Mouse (Mus musculus) liver, adult 2 months (tissue): ENCODE data around the gene Tssk1. TPM values are rescaled to one million over a fixed set of nuclear protein-coding genes. Genes with fewer than 3 reads are reported as not detected.

ENCODE experiments used
- DNase-seq: peaks from one replicate; pipeline ENCODE4 v3.0.0-alpha.2; 2011; ENCODE audit warnings: low read depth, low spot score; ENCODE audit errors: extremely low read depth
- H3K27ac ChIP-seq: fragments of 200-500 bp; replicated peaks from 2 replicates; pipeline ENCODE4 v1.5.1; 2012; ENCODE audit warnings: low read depth, mild to moderate bottlenecking, control low read depth, inconsistent platforms, low read length; ENCODE audit not compliant: insufficient read depth
- H3K27me3 ChIP-seq: fragments of 200-500 bp; 2 replicates; pipeline ENCODE4 v1.6.1; 2012; ENCODE audit warnings: mild to moderate bottlenecking, moderate library complexity, low read length, inconsistent platforms; ENCODE audit not compliant: control insufficient read depth, insufficient read depth
- H3K36me3 ChIP-seq: fragments of 200-500 bp; 2 replicates; pipeline ENCODE4 v1.6.1; 2012; ENCODE audit warnings: low read length, inconsistent platforms; ENCODE audit not compliant: control insufficient read depth, insufficient read depth
- H3K4me1 ChIP-seq: fragments of 200-500 bp; 2 replicates; pipeline ENCODE4 v1.6.1; 2011; ENCODE audit warnings: low read length; ENCODE audit not compliant: control insufficient read depth, insufficient read depth
- H3K4me3 ChIP-seq: fragments of 200-500 bp; 2 replicates; pipeline ENCODE4 v1.5.1; 2011; ENCODE audit warnings: low read depth, mild to moderate bottlenecking, control low read depth, low read length, moderate library complexity; ENCODE audit not compliant: insufficient read depth
- H3K79me2 ChIP-seq: fragments of 200-500 bp; 2 replicates; pipeline ENCODE4 v1.6.1; 2012; ENCODE audit warnings: inconsistent platforms, mild to moderate bottlenecking, low read length, moderate library complexity; ENCODE audit not compliant: control insufficient read depth, insufficient read depth
- H3K9ac ChIP-seq: fragments of 200-500 bp; 2 replicates; pipeline ENCODE4 v1.6.1; 2012; ENCODE audit warnings: low read depth, mild to moderate bottlenecking, control low read depth, inconsistent platforms, low read length
- CTCF ChIP-seq: fragments of 200-500 bp; IDR thresholded peaks from 2 replicates; pipeline ENCODE4 v1.5.1; 2011; ENCODE audit warnings: low read depth, low read length, control low read depth
- POLR2A ChIP-seq: fragments of 200-500 bp; IDR thresholded peaks from 2 replicates; pipeline ENCODE4 v1.6.1; 2011; ENCODE audit warnings: low read length, control low read depth; ENCODE audit not compliant: insufficient read depth; ENCODE audit errors: extremely low read depth
- WGBS: fragments of 180-500 bp; shearing (Covaris S2); methylation state at CpG from one replicate; pipeline ENCODE4 v1.1.7; 2018; 5-methylcytosine and 5-hydroxymethylcytosine counted together
- polyA plus RNA-seq: library from polyadenylated mRNA; depleted of rRNA; stranded (reverse); fragments of >200 nt; gene quantifications from 2 replicates; pipeline ENCODE4 v1.2.3, GENCODE M21; 2012; rRNA removed
- total RNA-seq: library from RNA; depleted of rRNA; stranded (reverse); fragments of >200 nt; gene quantifications from 2 replicates; pipeline ENCODE4 v1.2.3, GENCODE M21; 2014; rRNA removed

The Tssk1 gene
- total and polyA plus RNA-seq, 2 experiments, result 0.06 to 0.09 TPM

DNA sequence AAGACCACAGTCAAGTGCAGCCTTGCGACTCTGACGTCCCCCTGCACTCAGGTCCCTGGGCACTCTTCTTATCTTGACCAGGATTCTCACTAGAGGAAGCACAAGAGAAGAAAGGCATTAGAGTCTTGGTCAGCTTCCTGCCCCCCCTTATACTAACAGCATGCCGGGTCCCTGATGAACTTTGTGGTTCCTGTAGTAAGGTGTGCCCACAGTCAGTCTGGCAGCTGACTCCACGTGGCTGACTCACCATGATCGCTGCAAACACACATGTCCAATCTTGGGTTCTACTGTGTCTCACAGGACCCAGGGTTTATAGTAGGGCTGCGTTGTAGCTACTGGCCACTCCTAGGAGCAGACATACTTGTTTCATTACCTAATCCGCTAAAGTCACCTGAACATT is 44.2 kb downstream of the Tssk1 start:
- Histone ChIP-seq H3K4me1 (no peaks in the 10 kb centered on the region), H3K79me2 (no peaks in the 10 kb centered on the region), H3K4me3 (no peak overlapping the region), H3K36me3 (no peaks in the 10 kb centered on the region), H3K27ac (no peak overlapping the region), H3K9ac (no peak overlapping the region), H3K27me3 (no peaks in the 10 kb centered on the region)
- no peak for TF ChIP-seq POLR2A
- no peak for DNase-seq
- 61% methylated on average over 7 of the region's 7 CpGs for WGBS

DNA sequence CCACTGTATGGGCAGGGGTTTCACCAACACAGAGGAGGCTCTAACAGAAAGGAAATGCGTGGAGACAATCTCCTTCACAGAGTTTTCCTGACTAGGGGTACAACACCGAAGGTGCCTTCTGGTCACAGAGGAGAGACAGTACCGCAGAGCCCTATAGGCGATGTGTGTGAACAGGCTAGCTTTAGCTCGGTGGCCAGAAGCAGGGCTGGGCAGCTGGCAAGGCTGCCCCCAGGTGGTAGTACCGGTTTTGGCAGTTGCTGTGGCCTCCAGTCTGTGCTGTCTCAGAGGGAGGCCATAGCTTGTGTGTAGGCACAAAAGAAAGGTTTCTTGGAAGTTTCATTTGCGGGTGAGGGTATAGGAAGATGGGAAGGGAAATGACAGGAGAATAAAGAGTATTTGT is 44.8 kb downstream of the Tssk1 start:
- H3K36me3 ChIP-seq, result no peaks in the 10 kb centered on the region
- TF ChIP-seq POLR2A (no peak), CTCF (peak; percentile 96)
- WGBS, result 6% methylated on average over 7 of the region's 7 CpGs
- peak; percentile 60 for DNase-seq
- H3K9ac ChIP-seq, result no peak overlapping the region
- H3K4me1 ChIP-seq, result no peaks in the 10 kb centered on the region
- H3K4me3 ChIP-seq, result no peak overlapping the region
- H3K27ac ChIP-seq, result no peak overlapping the region
- no peaks in the 10 kb centered on the region for H3K79me2 ChIP-seq
- H3K27me3 ChIP-seq, result no peaks in the 10 kb centered on the region

DNA sequence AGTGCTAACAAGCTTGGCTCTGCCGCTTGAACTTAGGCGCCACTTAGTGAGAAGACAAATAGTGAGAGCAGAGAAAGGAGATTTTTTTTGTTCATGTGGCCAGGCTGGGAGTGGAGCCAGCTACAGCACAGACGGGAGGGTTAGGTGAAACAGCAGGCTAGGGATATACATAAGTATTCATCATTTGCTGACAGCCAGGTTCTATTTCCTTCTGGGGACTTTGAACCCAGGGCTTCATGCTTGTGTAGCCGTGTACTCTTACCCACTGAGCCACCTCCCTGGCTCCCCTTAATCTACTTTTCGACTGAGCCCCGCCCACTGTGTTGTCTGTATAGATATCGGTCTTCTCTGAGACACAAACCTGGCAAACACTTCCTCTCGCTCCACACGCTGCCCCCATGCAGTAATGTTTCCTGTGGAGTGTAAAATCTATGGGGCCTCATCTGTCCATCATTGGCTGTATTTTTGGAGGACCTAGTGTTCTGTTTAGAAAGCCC is 45.3 kb downstream of the Tssk1 start:
- no peaks in the 10 kb centered on the region for H3K4me1 ChIP-seq
- H3K36me3 ChIP-seq, result no peaks in the 10 kb centered on the region
- no peak overlapping the region for H3K9ac ChIP-seq
- no peaks in the 10 kb centered on the region for H3K79me2 ChIP-seq
- TF ChIP-seq CTCF, result no peak
- TF ChIP-seq POLR2A, result no peak
- DNase-seq, result no peak
- H3K27ac ChIP-seq, result no peak overlapping the region
- no peaks in the 10 kb centered on the region for H3K27me3 ChIP-seq
- H3K4me3 ChIP-seq, result no peak overlapping the region
- WGBS, result 37% methylated on average over 9 of the region's 9 CpGs

DNA sequence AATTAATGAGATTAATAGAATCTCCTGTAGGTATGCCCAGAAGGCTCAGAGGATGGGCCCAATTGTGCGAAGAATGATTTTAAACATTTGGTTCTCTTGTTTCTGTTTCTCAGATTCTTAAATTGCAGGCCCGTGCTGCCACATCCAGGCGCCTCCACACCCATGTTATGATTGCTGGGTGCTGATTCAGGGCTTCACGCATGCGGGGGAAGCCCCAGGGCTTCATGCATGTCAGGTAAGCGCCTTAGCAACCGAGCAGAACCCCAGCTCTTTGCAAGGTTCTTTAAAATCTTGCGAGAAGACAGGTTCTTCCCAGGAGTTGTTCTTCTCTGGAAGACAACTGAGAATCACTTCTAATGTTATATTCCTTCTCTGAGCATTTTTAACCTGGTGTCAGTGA is 49.4 kb downstream of the Tssk1 start:
- DNase-seq, result no peak
- Histone ChIP-seq H3K36me3 (no peaks in the 10 kb centered on the region), H3K9ac (no peak overlapping the region), H3K27ac (no peak overlapping the region), H3K4me3 (no peak overlapping the region), H3K27me3 (no peaks in the 10 kb centered on the region; the same call in 1 of the 2 replicates), H3K79me2 (no peaks in the 10 kb centered on the region), H3K4me1 (no peaks in the 10 kb centered on the region)
- 79% methylated on average over 8 of the region's 8 CpGs for WGBS
- TF ChIP-seq POLR2A (no peak), CTCF (no peak)

DNA sequence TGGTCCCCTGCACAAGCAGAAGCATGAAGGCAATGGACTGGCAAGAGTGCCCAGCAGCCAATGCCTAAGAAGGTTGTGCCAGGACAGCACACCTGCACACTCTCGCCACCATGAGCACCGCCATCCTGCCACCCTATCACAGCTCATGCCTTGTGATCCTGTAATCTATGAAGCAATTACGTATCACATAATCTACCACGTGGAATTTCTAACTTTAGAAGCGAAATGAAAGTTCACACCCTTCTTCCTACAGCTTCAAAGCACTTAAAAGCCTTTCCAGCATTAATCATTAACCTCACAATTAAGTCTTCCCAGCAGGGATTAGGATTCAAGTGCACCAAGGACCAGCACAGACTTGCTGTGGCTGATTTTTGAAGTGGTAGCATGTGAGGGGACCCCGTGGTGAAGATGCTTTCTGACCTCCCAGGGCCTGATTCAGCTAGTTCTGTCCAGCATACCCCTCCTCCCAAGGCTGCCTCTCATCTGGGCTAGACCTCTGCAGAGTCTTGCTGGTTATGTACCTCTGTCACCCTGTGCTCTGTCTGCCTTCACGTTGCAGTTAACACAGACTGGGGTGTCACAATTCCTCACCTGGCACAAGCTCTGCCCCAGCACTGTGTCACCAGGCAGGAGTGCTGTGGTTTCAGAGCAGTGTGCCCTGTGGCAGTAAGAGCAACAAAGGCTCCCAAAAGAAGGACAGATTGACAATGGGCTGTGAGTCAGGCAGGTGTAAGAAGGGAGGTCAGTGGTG is 51.2 kb downstream of the Tssk1 start:
- no peaks in the 10 kb centered on the region; the same call in 1 of the 2 replicates for H3K27me3 ChIP-seq
- TF ChIP-seq CTCF (no peak), POLR2A (no peak)
- no peaks in the 10 kb centered on the region for H3K4me1 ChIP-seq
- no peak overlapping the region for H3K9ac ChIP-seq
- no peak for DNase-seq
- H3K79me2 ChIP-seq, result no peaks in the 10 kb centered on the region
- no peaks in the 10 kb centered on the region for H3K36me3 ChIP-seq
- no peak overlapping the region for H3K27ac ChIP-seq
- 44% methylated on average over 7 of the region's 7 CpGs for WGBS
- no peak overlapping the region for H3K4me3 ChIP-seq

Other genes starting within 250 kb of the Tssk1 start
- gene Ccdc74a, start 247.8 kb upstream of the Tssk1 start, total RNA-seq, result not detected in 2 replicates
- not detected in 2 replicates for gene Ccdc74a, start 247.8 kb upstream of the Tssk1 start, polyA plus RNA-seq
- 14.8 and 23.4 TPM in 2 replicates for gene Med15, start 161.3 kb upstream of the Tssk1 start, total RNA-seq
- 32.6 and 49.7 TPM in 2 replicates for gene Med15, start 161.3 kb upstream of the Tssk1 start, polyA plus RNA-seq
- 9.7 and 10.2 TPM in 2 replicates for gene Klhl22, start 134.6 kb upstream of the Tssk1 start, total RNA-seq
- 25.5 and 28.2 TPM in 2 replicates for gene Klhl22, start 134.6 kb upstream of the Tssk1 start, polyA plus RNA-seq
- 1.8 and 2.3 TPM in 2 replicates for gene Scarf2, start 96.9 kb upstream of the Tssk1 start, total RNA-seq
- 6.2 and 7.7 TPM in 2 replicates for gene Scarf2, start 96.9 kb upstream of the Tssk1 start, polyA plus RNA-seq
- gene B830017H08Rik, start 61.1 kb upstream of the Tssk1 start, total RNA-seq, result not detected in 2 replicates
- gene B830017H08Rik, start 61.1 kb upstream of the Tssk1 start, polyA plus RNA-seq, result not detected in 2 replicates
- gene Car15, start 55.9 kb upstream of the Tssk1 start, total RNA-seq, result 0.27 and 1.0 TPM in 2 replicates
- 1.6 and 3.7 TPM in 2 replicates for gene Car15, start 55.9 kb upstream of the Tssk1 start, polyA plus RNA-seq
- gene Gm20518, start 2.6 kb upstream of the Tssk1 start, total RNA-seq, result 0.07 and 0.09 TPM in 2 replicates
- gene Gm20518, start 2.6 kb upstream of the Tssk1 start, polyA plus RNA-seq, result 0.17 and 0.34 TPM in 2 replicates
- gene Dgcr2, start 4.3 kb downstream of the Tssk1 start, total RNA-seq, result 31.6 and 44.7 TPM in 2 replicates
- gene Dgcr2, start 4.3 kb downstream of the Tssk1 start, polyA plus RNA-seq, result 82.2 and 97.1 TPM in 2 replicates
- gene Tssk2, start 4.4 kb downstream of the Tssk1 start, total RNA-seq, result not detected in 2 replicates
- gene Tssk2, start 4.4 kb downstream of the Tssk1 start, polyA plus RNA-seq, result not detected in 2 replicates
- 3.4 and 3.9 TPM in 2 replicates for gene Ess2, start 17.1 kb downstream of the Tssk1 start, total RNA-seq
- 6.0 and 8.7 TPM in 2 replicates for gene Ess2, start 17.1 kb downstream of the Tssk1 start, polyA plus RNA-seq
- not detected in 2 replicates for gene Gsc2, start 20.8 kb downstream of the Tssk1 start, total RNA-seq
- not detected in 2 replicates for gene Gsc2, start 20.8 kb downstream of the Tssk1 start, polyA plus RNA-seq
- gene Slc25a1, start 34.0 kb downstream of the Tssk1 start, total RNA-seq, result 164 and 194 TPM in 2 replicates
- 364 and 373 TPM in 2 replicates for gene Slc25a1, start 34.0 kb downstream of the Tssk1 start, polyA plus RNA-seq
- gene Vpreb2, start 86.2 kb downstream of the Tssk1 start, total RNA-seq, result not detected in 2 replicates
- not detected in 2 replicates for gene Vpreb2, start 86.2 kb downstream of the Tssk1 start, polyA plus RNA-seq
- 45.3 and 45.9 TPM in 2 replicates for gene Dgcr6, start 158.6 kb downstream of the Tssk1 start, total RNA-seq
- gene Dgcr6, start 158.6 kb downstream of the Tssk1 start, polyA plus RNA-seq, result 103 and 121 TPM in 2 replicates
- gene Prodh, start 196.0 kb downstream of the Tssk1 start, total RNA-seq, result 246 and 376 TPM in 2 replicates
- gene Prodh, start 196.0 kb downstream of the Tssk1 start, polyA plus RNA-seq, result 356 and 394 TPM in 2 replicates
- not detected in 2 replicates for gene Rtn4r, start 233.4 kb downstream of the Tssk1 start, total RNA-seq
- gene Rtn4r, start 233.4 kb downstream of the Tssk1 start, polyA plus RNA-seq, result 0.07 TPM in 1 of 2 replicates, not detected in the other